Mouse (Mus musculus): ENCODE measurements around the gene Ano6.

GRCm38 (mm10) chr15:95945951-95946708, 155.5 kb downstream of the Ano6 start:
- TF ChIP-seq POLR2A (IDR thresholded peaks at IDR 0.05; ENCODE audit: borderline replicate concordance, extremely low read depth, low read depth, low read length) = no peak
- TF ChIP-seq CTCF (IDR thresholded peaks at IDR 0.05; ENCODE audit: insufficient read depth, low read length) = no peak
